Mouse (Mus musculus): ENCODE data around the gene Esm1. TPM values are rescaled to one million over a fixed set of nuclear protein-coding genes. Genes with fewer than 3 reads are reported as not detected.
A peak's percentile ranks its signal among the peaks of the same experiment; 100 is the strongest.

Esm1 gene
- polyA plus RNA-seq, 1 experiment from 2014 or later: 1.9 TPM

DNA sequence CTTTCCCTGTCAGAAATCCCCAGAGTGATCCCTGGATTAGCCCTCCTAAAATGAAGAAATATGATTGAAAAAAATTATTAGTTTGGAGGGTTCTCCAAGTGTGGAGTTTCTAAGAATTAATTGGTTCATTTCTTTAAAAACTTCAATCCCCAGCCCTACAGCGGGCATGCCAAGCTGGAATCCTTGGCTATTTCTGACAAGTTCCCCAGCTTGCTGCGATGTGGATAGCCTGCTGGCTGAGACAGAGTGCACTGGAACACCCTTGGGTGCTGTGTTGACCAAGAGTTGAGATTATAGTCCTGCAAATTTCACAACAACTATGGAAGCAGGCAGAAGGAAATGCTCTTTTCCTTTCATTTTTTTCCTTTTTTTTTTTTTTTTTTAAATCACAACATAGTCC is 7.8 kb upstream of the Esm1 start:
- no peaks in the 10 kb centered on the region for H3K27me3 ChIP-seq
- no peak overlapping the region for H3K4me3 ChIP-seq (replicated peaks)
- no peak overlapping the region for H3K27ac ChIP-seq
- no peaks in the 10 kb centered on the region for H3K36me3 ChIP-seq
- H3K9me3 ChIP-seq: no peaks in the 10 kb centered on the region
- no peak overlapping the region for H3K4me2 ChIP-seq
- no peak overlapping the region for H3K9ac ChIP-seq (replicated peaks)
- no peak for ATAC-seq (ENCODE audit: insufficient number of reproducible peaks, insufficient read depth, low FRiP score, low TSS enrichment, low read depth)
- peaks cover 18% of the 10 kb centered on the region for H3K4me1 ChIP-seq (replicated peaks)
- WGBS: 85% methylated on average over 2 of the region's 2 CpGs

DNA sequence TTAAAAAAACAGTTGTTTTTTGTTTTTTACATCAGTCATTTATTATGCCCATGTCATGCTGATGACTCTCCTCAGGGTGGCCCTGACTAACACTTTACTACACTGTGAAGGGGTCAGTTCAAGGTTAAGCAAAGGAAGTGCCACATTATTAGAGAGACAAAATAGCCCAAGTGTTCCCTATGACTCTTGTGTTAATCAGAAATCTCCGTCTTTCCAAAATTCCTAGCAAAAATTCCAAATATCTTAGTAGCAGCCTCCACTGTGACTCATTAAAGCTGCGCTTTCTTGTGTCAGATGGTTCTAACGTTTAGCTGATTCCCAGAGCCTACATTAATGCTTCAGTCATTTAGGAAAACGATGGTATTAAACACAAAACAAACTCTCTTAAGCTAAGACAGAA is 7.3 kb upstream of the Esm1 start:
- no peak overlapping the region for H3K9ac ChIP-seq (replicated peaks)
- H3K4me1 ChIP-seq (replicated peaks): peaks cover 18% of the 10 kb centered on the region
- no peak overlapping the region for H3K27ac ChIP-seq
- H3K36me3 ChIP-seq: no peaks in the 10 kb centered on the region
- no peak overlapping the region for H3K4me2 ChIP-seq
- H3K4me3 ChIP-seq (replicated peaks): no peak overlapping the region
- H3K27me3 ChIP-seq: no peaks in the 10 kb centered on the region
- no peak for ATAC-seq (ENCODE audit: insufficient number of reproducible peaks, insufficient read depth, low FRiP score, low TSS enrichment, low read depth)
- 41% methylated on average over 4 of the region's 4 CpGs for WGBS
- H3K9me3 ChIP-seq: no peaks in the 10 kb centered on the region

DNA sequence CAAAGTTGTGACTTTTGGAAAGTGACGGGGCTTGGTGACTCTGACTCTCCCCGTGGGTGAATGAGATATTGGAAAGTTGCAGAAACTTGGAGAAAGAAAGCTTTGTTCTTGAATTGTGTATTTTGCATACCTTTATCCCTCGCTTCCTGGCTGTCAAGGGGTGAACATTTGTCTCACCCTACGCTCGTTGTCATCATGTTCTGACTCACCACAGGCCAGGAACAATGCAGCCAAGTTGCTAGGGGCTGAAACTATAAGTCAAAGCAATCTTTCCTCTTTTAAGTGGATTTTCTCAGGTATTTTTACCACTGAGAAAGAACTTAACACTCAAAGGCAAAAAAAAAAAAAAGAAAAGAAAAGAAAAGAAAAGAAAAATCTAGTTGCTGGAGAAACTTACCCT is 6.3 kb upstream of the Esm1 start:
- no peak overlapping the region for H3K9ac ChIP-seq (replicated peaks)
- ATAC-seq (ENCODE audit: insufficient number of reproducible peaks, insufficient read depth, low FRiP score, low TSS enrichment, low read depth): no peak
- H3K4me3 ChIP-seq (replicated peaks): no peak overlapping the region
- no peak overlapping the region for H3K27ac ChIP-seq
- 63% methylated on average over 5 of the region's 5 CpGs for WGBS
- no peak overlapping the region for H3K4me2 ChIP-seq
- H3K27me3 ChIP-seq: peaks cover 1% of the 10 kb centered on the region; the same call in 1 of the 2 replicates
- peaks cover 18% of the 10 kb centered on the region for H3K4me1 ChIP-seq (replicated peaks)
- H3K36me3 ChIP-seq: no peaks in the 10 kb centered on the region
- no peaks in the 10 kb centered on the region for H3K9me3 ChIP-seq

DNA sequence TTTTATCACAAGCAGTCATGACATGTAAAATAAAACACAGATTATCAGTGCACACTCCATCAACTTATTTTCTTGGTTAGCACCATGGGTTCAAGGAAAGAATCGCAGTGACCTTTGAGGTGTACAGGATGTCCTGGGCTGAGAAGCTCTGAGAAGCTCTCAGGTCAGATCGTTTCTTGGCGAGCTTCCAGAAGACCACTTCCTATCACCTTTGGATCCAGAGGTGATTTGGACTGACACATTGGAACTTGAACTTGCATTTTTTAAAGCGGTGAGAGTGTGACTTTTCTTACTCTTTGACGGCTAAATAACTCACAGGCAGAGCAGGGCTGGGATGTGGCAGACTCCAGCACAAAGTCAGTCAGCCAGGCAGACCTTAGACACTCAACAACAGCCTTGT is 4.1 kb upstream of the Esm1 start:
- WGBS: 90% methylated on average over 5 of the region's 5 CpGs

DNA sequence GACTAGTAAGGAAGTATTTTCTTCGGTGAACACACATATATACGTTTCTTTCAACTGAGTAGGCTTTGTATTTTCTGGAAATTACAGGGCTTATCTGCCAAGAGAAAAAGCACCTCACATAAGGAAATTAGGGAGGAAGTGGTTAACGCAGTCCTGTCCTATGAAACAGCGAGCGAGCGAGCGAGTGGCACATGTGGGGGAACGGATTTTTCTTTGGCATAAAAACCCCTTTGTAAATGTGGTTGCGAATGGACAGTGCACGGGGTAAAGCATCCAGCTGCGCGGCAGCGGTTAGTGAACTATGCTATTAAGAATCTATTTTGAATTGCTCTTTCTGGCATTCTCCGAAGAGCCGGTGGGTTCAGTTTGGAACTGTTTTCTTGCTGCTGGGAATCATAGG is 1.9 kb downstream of the Esm1 start:
- Histone ChIP-seq H3K9ac (replicated peaks) (no peak overlapping the region), H3K9me3 (no peaks in the 10 kb centered on the region), H3K4me2 (peak overlapping the region; percentile 21; the same call in 1 of the 2 replicates), H3K4me1 (replicated peaks) (peaks cover 28% of the 10 kb centered on the region; the same call in 1 of the 2 replicates), H3K4me3 (replicated peaks) (no peak overlapping the region), H3K27me3 (peaks cover 18% of the 10 kb centered on the region), H3K27ac (no peak overlapping the region), H3K36me3 (no peaks in the 10 kb centered on the region)
- 46% methylated on average over 15 of the region's 15 CpGs for WGBS
- ATAC-seq (ENCODE audit: insufficient number of reproducible peaks, insufficient read depth, low FRiP score, low TSS enrichment, low read depth): no peak

More for the DNA sequence above, 4.1 kb upstream of the Esm1 start:
- H3K36me3 ChIP-seq: no peaks in the 10 kb centered on the region
- no peak overlapping the region for H3K9ac ChIP-seq (replicated peaks)
- no peak overlapping the region for H3K4me2 ChIP-seq
- peaks cover 20% of the 10 kb centered on the region for H3K4me1 ChIP-seq (replicated peaks)
- H3K9me3 ChIP-seq: no peaks in the 10 kb centered on the region
- peaks cover 16% of the 10 kb centered on the region for H3K27me3 ChIP-seq
- no peak overlapping the region for H3K27ac ChIP-seq
- ATAC-seq (ENCODE audit: insufficient number of reproducible peaks, insufficient read depth, low FRiP score, low TSS enrichment, low read depth): no peak
- H3K4me3 ChIP-seq (replicated peaks): no peak overlapping the region

DNA sequence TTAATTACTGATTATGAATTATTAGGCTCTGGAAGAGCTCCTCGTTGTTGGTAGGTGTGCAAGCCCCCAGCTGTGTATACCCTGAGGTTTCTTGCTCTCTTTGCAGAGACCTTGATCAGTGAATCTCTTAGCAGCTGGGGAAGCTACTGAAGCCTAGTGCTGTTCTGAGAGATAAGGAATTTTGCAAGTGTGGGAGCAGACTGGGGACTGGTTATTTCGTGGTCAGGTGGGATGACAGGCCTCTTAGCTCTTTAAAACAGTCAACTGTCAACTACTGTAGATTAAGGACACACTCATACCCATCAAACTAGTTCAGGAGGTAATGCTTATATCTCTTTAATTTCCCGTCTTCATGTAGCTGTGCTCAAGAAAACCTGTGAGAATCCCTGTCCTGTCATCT is 2.9 kb downstream of the Esm1 start:
- Histone ChIP-seq H3K27ac (no peak overlapping the region), H3K36me3 (no peaks in the 10 kb centered on the region), H3K4me1 (replicated peaks) (peaks cover 28% of the 10 kb centered on the region; the same call in 1 of the 2 replicates), H3K9me3 (no peaks in the 10 kb centered on the region), H3K4me3 (replicated peaks) (no peak overlapping the region), H3K27me3 (peaks cover 18% of the 10 kb centered on the region), H3K9ac (replicated peaks) (no peak overlapping the region), H3K4me2 (no peak overlapping the region)
- ATAC-seq (ENCODE audit: insufficient number of reproducible peaks, insufficient read depth, low FRiP score, low TSS enrichment, low read depth): no peak
- 74% methylated on average over 3 of the region's 3 CpGs for WGBS

DNA sequence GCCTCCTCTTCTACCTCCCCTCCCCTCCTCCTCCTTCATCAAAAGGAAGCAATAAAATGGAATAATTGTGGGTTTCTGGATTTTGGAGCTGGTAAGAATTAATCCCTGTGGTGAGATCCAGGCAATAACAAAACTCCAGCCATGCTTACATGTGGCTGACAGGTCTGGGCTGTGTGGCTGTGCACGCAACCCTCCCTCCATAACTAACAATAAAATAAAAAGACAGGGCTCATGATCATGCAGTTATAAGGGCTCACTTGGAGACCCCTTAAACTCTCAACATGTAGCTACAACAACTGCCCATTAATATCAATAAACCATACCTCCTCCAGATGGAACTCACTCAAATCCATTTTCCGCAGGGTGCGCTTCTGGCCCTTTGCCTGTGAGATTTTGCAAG is 4.4 kb downstream of the Esm1 start:
- WGBS: 59% methylated on average over 3 of the region's 3 CpGs
- Histone ChIP-seq H3K27me3 (peaks cover 11% of the 10 kb centered on the region), H3K9ac (replicated peaks) (no peak overlapping the region), H3K4me2 (no peak overlapping the region), H3K36me3 (no peaks in the 10 kb centered on the region), H3K4me3 (replicated peaks) (no peak overlapping the region), H3K27ac (no peak overlapping the region), H3K4me1 (replicated peaks) (peaks cover 28% of the 10 kb centered on the region; the same call in 1 of the 2 replicates), H3K9me3 (no peaks in the 10 kb centered on the region)
- peak; percentile 79; the same call in 1 of the 2 replicates for ATAC-seq (ENCODE audit: insufficient number of reproducible peaks, insufficient read depth, low FRiP score, low TSS enrichment, low read depth)

DNA sequence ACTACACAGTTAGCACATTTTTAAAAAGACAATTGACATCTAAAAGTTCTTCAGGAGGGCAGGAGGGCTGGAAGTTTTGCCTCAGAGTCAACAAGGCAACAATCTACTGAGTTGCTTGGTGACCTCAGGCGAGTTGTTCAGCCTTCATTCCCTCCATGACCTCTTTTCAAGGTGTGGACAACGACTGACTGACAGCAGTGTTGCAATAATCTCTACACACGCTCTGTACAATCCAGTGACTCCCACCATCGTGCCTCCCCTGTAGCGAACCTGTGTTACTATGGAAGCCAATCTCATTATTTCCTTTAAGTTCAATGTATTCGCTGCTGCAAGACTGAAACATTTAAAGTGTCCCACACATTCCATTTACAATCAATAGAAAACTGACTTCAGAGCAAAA is 12.4 kb downstream of the Esm1 start:
- H3K27ac ChIP-seq: no peak overlapping the region
- H3K4me2 ChIP-seq: no peak overlapping the region
- H3K36me3 ChIP-seq: no peaks in the 10 kb centered on the region
- no peaks in the 10 kb centered on the region for H3K9me3 ChIP-seq
- 64% methylated on average over 6 of the region's 6 CpGs for WGBS
- ATAC-seq (ENCODE audit: insufficient number of reproducible peaks, insufficient read depth, low FRiP score, low TSS enrichment, low read depth): no peak
- peaks cover 3% of the 10 kb centered on the region; the same call in 1 of the 2 replicates for H3K4me1 ChIP-seq (replicated peaks)
- H3K4me3 ChIP-seq (replicated peaks): no peak overlapping the region
- H3K27me3 ChIP-seq: peaks cover 4% of the 10 kb centered on the region; the same call in 1 of the 2 replicates
- H3K9ac ChIP-seq (replicated peaks): no peak overlapping the region

DNA sequence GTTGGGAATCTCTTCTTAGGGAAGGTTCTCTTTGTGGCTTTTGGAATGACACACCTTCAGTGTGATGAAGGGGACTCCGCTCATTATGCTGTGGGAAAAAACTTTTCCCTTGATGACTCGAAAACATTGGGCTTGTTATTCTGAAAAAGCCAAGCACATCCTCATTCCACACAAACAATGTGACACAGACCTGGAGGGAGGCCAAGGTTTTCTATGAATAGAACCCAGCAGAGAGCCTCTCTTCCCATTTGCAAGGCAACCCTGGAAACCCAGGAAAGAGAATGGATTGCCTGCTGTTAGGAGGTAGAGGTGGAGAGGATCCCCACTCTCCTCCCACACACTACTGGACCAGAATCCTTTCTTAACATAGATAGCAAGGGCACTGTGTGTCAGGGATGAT is 14.6 kb downstream of the Esm1 start:
- Histone ChIP-seq H3K27me3 (peaks cover 4% of the 10 kb centered on the region; the same call in 1 of the 2 replicates), H3K36me3 (no peaks in the 10 kb centered on the region), H3K4me3 (replicated peaks) (no peak overlapping the region), H3K9ac (replicated peaks) (no peak overlapping the region), H3K4me1 (replicated peaks) (peaks cover 3% of the 10 kb centered on the region; the same call in 1 of the 2 replicates), H3K27ac (no peak overlapping the region), H3K4me2 (no peak overlapping the region), H3K9me3 (no peaks in the 10 kb centered on the region)
- no peak for ATAC-seq (ENCODE audit: insufficient number of reproducible peaks, insufficient read depth, low FRiP score, low TSS enrichment, low read depth)
- WGBS: 37% methylated on average over 2 of the region's 2 CpGs

DNA sequence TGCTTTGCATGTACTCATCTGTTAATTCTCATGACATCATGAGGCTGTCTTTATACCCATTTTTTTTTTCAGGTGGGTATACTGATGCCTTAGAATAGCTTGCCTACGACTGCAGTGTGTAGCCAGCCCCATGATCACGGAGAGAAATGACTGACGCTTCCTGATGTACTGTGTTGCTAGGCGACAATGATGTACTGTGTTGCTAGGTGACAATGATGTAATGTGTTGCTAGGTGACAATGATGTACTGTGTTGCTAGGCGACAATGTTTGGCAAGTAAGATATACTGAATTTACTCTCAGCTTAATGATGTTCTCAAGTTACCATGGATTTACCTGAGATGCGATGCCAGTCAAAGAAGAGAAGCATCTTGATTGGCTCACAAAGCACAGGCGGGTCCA is 16.4 kb downstream of the Esm1 start, which contains the start of gene Gzmk:
TSS of gene Gzmk (minus strand) at position 98 of the 400 bp plus-strand sequence.
- no peaks in the 10 kb centered on the region for H3K36me3 ChIP-seq
- H3K27me3 ChIP-seq: peaks cover 4% of the 10 kb centered on the region; the same call in 1 of the 2 replicates
- H3K9me3 ChIP-seq: no peaks in the 10 kb centered on the region
- H3K4me2 ChIP-seq: no peak within 1 kb of the TSS
- H3K9ac ChIP-seq (replicated peaks): no peak within 1 kb of the TSS
- no peak within 1 kb of the TSS for H3K4me3 ChIP-seq (replicated peaks)
- no peak within 1 kb of the TSS for H3K27ac ChIP-seq
- ATAC-seq (ENCODE audit: insufficient number of reproducible peaks, insufficient read depth, low FRiP score, low TSS enrichment, low read depth): no peak
- peaks cover 3% of the 10 kb centered on the region; the same call in 1 of the 2 replicates for H3K4me1 ChIP-seq (replicated peaks)
- WGBS: 61% methylated on average over 7 of the region's 7 CpGs

DNA sequence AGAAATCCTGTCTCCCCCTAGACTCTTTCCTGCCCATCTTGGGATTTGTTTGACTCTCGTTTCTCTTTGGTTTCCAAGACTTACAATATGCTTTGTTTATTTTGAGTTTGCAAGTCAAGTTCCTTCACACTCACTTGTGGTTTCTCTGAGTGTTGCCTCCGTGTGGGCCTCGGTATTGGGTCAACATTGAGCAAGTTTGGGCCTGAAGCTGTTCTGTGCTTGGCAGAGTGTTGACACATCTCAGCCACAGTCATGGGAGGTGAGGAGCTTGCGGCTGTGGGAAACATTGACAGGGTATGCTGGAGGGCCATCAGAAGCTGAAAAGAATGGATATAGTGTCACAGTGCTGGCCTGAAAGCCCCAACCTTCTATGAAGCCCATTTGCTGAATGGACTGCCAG is 17.6 kb downstream of the Esm1 start:
- H3K4me1 ChIP-seq (replicated peaks): no peaks in the 10 kb centered on the region
- no peak overlapping the region for H3K4me2 ChIP-seq
- no peaks in the 10 kb centered on the region for H3K9me3 ChIP-seq
- ATAC-seq (ENCODE audit: insufficient number of reproducible peaks, insufficient read depth, low FRiP score, low TSS enrichment, low read depth): no peak
- H3K27me3 ChIP-seq: peaks cover 4% of the 10 kb centered on the region; the same call in 1 of the 2 replicates
- WGBS: 86% methylated on average over 4 of the region's 4 CpGs
- H3K36me3 ChIP-seq: no peaks in the 10 kb centered on the region
- H3K9ac ChIP-seq (replicated peaks): no peak overlapping the region
- no peak overlapping the region for H3K4me3 ChIP-seq (replicated peaks)
- H3K27ac ChIP-seq: no peak overlapping the region

All from limb, embryonic 12.5 days (tissue).